Mouse (Mus musculus) liver, embryonic 16.5 days (tissue): ENCODE measurements at regions not wholly inside any gene's neighbourhood (a gene's known extent, or its start where the extent isn't known, plus 50 kb on each side); places are given as distances from the start of the nearest gene placed in this dataset.

ENCODE experiments used
- ATAC-seq: fragments of 200-750 bp; cut with Nextera tagmentation; 2 replicates; pipeline ENCODE4 v1.8.0; 2017; ENCODE audit warnings: low read depth, mild to moderate bottlenecking, moderate number of reproducible peaks, moderate library complexity
- H3K27ac ChIP-seq: fragments of 300-500 bp; sonication (generic); 2 replicates; pipeline ENCODE4 v1.5.1; 2014; ENCODE audit warnings: mild to moderate bottlenecking, low read length
- H3K27me3 ChIP-seq: fragments of 300-500 bp; sonication (generic); 2 replicates; pipeline ENCODE4 v1.6.1; 2014; ENCODE audit warnings: low read depth, low read length, mixed read lengths; ENCODE audit not compliant: control insufficient read depth, insufficient read depth
- H3K36me3 ChIP-seq: fragments of 300-500 bp; sonication (generic); 2 replicates; pipeline ENCODE4 v1.6.1; 2014; ENCODE audit warnings: mild to moderate bottlenecking; ENCODE audit not compliant: control insufficient read depth, insufficient read depth
- H3K4me1 ChIP-seq: fragments of 300-500 bp; sonication (generic); 2 replicates; pipeline ENCODE4 v1.6.1; 2014; ENCODE audit warnings: low read depth, low read length, mixed read lengths; ENCODE audit not compliant: control insufficient read depth
- H3K4me2 ChIP-seq: fragments of 300-500 bp; sonication (generic); 2 replicates; pipeline ENCODE4 v1.6.1; 2014; ENCODE audit warnings: low read depth, low read length, mixed read lengths
- H3K4me3 ChIP-seq: fragments of 300-500 bp; sonication (generic); 2 replicates; pipeline ENCODE4 v1.5.1; 2014; ENCODE audit warnings: low read depth, mild to moderate bottlenecking, low read length
- H3K9ac ChIP-seq: fragments of 300-500 bp; sonication (generic); 2 replicates; pipeline ENCODE4 v1.6.1; 2014; ENCODE audit warnings: low read depth, low read length
- H3K9me3 ChIP-seq: fragments of 300-500 bp; sonication (generic); replicated peaks from 2 replicates; pipeline ENCODE4 v1.6.1; 2016; ENCODE audit warnings: low read length; ENCODE audit not compliant: control insufficient read depth
- WGBS: fragments of 180-500 bp; shearing (Covaris S2); extraction: QIAGEN DNeasy Blood & Tissue Kit; methylation state at CpG from one replicate; pipeline ENCODE4 v1.1.7; 2014; ENCODE audit not compliant: insufficient replicate concordance; 5-methylcytosine and 5-hydroxymethylcytosine counted together

GRCm38 (mm10) chr5:126127486-126127885, 595.9 kb downstream of the Tmem132b start:
- Histone ChIP-seq H3K4me1 (no peaks in the 10 kb centered on the region), H3K9ac (no peak overlapping the region), H3K4me3 (no peak overlapping the region), H3K9me3 (no peaks in the 10 kb centered on the region), H3K27ac (no peak overlapping the region), H3K36me3 (no peaks in the 10 kb centered on the region), H3K27me3 (no peaks in the 10 kb centered on the region), H3K4me2 (no peak overlapping the region)
- 63% methylated on average over 6 of the region's 6 CpGs for WGBS
- no peak for ATAC-seq

GRCm38 (mm10) chr5:126148908-126149307, 617.3 kb downstream of the Tmem132b start:
- WGBS: 65% methylated on average over 2 of the region's 2 CpGs
- H3K9me3 ChIP-seq: no peaks in the 10 kb centered on the region; the same call in 1 of the 2 replicates
- H3K4me1 ChIP-seq: no peaks in the 10 kb centered on the region

DNA sequence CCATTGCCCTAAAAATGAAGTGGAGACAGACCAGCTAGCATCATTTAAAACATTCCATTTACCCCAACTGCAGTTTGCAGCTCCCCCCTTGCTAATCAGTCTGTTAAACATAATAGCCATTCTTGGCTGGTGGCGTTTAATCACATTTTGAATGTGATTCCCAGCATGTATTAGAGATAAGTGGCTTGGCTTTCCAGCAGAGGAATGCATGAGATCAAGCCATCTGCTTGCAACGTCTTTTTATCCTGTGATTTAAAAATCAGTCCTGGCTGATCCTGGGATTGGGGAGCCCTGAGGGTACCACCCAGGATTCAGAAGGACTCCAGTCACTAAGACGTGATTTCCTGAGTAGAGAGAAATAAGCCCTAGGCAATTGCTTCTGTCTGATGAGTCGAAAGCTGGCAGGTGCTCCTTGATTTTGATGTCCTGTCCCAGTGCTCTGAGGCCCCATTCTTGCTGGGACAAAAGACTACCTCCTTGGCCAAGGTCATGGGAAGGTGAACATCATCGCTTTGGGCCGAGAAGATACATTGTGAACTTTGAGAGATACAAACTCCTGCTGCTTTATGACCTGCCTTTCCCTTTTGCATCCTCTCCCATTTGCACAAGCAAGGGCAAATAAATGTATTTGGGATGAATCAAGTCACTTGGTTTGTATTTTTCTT, 623.8 kb downstream of the Tmem132b start:
- Histone ChIP-seq H3K4me2 (no peak overlapping the region), H3K9ac (no peak overlapping the region), H3K9me3 (no peaks in the 10 kb centered on the region; the same call in 1 of the 2 replicates), H3K27me3 (no peaks in the 10 kb centered on the region), H3K27ac (no peak overlapping the region), H3K36me3 (no peaks in the 10 kb centered on the region), H3K4me1 (no peaks in the 10 kb centered on the region), H3K4me3 (no peak overlapping the region)
- WGBS: 44% methylated on average over 6 of the region's 6 CpGs
- no peak for ATAC-seq

More at GRCm38 (mm10) chr5:126148908-126149307, 617.3 kb downstream of the Tmem132b start:
- H3K27me3 ChIP-seq: no peaks in the 10 kb centered on the region
- H3K27ac ChIP-seq: no peak overlapping the region
- H3K4me3 ChIP-seq: no peak overlapping the region
- no peak overlapping the region for H3K9ac ChIP-seq
- no peak overlapping the region for H3K4me2 ChIP-seq
- H3K36me3 ChIP-seq: no peaks in the 10 kb centered on the region
- ATAC-seq: no peak

GRCm38 (mm10) chr5:126186111-126186510, 654.5 kb downstream of the Tmem132b start:
- Histone ChIP-seq H3K27ac (no peak overlapping the region), H3K4me2 (no peak overlapping the region), H3K9me3 (no peaks in the 10 kb centered on the region; the same call in 1 of the 2 replicates), H3K27me3 (no peaks in the 10 kb centered on the region), H3K36me3 (no peaks in the 10 kb centered on the region), H3K4me1 (no peaks in the 10 kb centered on the region), H3K4me3 (no peak overlapping the region), H3K9ac (no peak overlapping the region)
- 48% methylated on average over 5 of the region's 5 CpGs for WGBS
- no peak for ATAC-seq

- Histone ChIP-seq H3K27ac (no peak overlapping the region), H3K36me3 (no peaks in the 10 kb centered on the region), H3K9me3 (no peaks in the 10 kb centered on the region), H3K4me1 (no peaks in the 10 kb centered on the region), H3K27me3 (no peaks in the 10 kb centered on the region), H3K4me3 (no peak overlapping the region), H3K9ac (no peak overlapping the region), H3K4me2 (no peak overlapping the region)
- WGBS: 67% methylated on average over 4 of the region's 4 CpGs
- ATAC-seq: no peak
These were observed 668.3 kb downstream of the Tmem132b start for GRCm38 (mm10) chr5:126199876-126200275.

DNA sequence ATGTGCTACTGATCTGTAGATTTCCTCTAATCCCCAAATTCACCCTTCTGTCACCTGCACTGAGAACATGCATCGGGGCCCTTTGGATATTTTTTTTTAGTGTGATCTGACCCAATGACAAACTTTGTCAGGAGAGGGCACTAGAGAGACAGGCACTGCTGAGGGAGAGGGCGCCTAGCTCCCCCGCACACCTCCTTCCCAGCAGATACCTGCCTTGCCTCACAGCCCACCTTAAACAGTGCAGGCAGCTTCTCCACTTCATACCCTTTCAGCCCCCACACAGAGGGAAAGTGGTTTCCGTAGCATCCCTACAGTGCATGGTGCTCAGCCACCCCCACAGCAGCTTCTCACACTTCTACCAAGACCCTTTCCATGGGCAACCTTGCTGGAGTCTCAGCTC, 670.0 kb downstream of the Tmem132b start:
- Histone ChIP-seq H3K9me3 (no peaks in the 10 kb centered on the region), H3K27ac (no peak overlapping the region), H3K9ac (no peak overlapping the region), H3K4me3 (no peak overlapping the region), H3K36me3 (no peaks in the 10 kb centered on the region), H3K4me2 (no peak overlapping the region), H3K27me3 (no peaks in the 10 kb centered on the region), H3K4me1 (no peaks in the 10 kb centered on the region)
- no peak for ATAC-seq
- 29% methylated on average over 4 of the region's 4 CpGs for WGBS

GRCm38 (mm10) chr5:126201996-126202395, 670.4 kb downstream of the Tmem132b start:
- H3K4me1 ChIP-seq: no peaks in the 10 kb centered on the region
- no peak overlapping the region for H3K4me2 ChIP-seq
- H3K9me3 ChIP-seq: no peaks in the 10 kb centered on the region
- no peak overlapping the region for H3K4me3 ChIP-seq
- H3K36me3 ChIP-seq: no peaks in the 10 kb centered on the region
- no peaks in the 10 kb centered on the region for H3K27me3 ChIP-seq
- 38% methylated on average over 9 of the region's 9 CpGs for WGBS
- H3K27ac ChIP-seq: no peak overlapping the region
- ATAC-seq: no peak
- no peak overlapping the region for H3K9ac ChIP-seq

- 73% methylated on average over 5 of the region's 5 CpGs for WGBS
- ATAC-seq: no peak
These were observed 685.4 kb downstream of the Tmem132b start for GRCm38 (mm10) chr5:126217016-126217415.

GRCm38 (mm10) chr5:126217746-126218145, 686.2 kb downstream of the Tmem132b start:
- Histone ChIP-seq H3K9me3 (no peaks in the 10 kb centered on the region; the same call in 1 of the 2 replicates), H3K36me3 (no peaks in the 10 kb centered on the region), H3K4me2 (no peak overlapping the region), H3K27me3 (no peaks in the 10 kb centered on the region), H3K9ac (no peak overlapping the region), H3K4me1 (no peaks in the 10 kb centered on the region), H3K4me3 (no peak overlapping the region), H3K27ac (no peak overlapping the region)
- 35% methylated on average over 1 of the region's 1 CpGs for WGBS
- no peak for ATAC-seq

More at GRCm38 (mm10) chr5:126217016-126217415, 685.4 kb downstream of the Tmem132b start:
- no peak overlapping the region for H3K4me3 ChIP-seq
- H3K36me3 ChIP-seq: no peaks in the 10 kb centered on the region
- H3K9me3 ChIP-seq: no peaks in the 10 kb centered on the region; the same call in 1 of the 2 replicates
- no peaks in the 10 kb centered on the region for H3K27me3 ChIP-seq
- H3K9ac ChIP-seq: no peak overlapping the region
- H3K4me1 ChIP-seq: no peaks in the 10 kb centered on the region
- H3K4me2 ChIP-seq: no peak overlapping the region
- no peak overlapping the region for H3K27ac ChIP-seq
